Mouse (Mus musculus) cerebellum, adult 2 months (tissue): ENCODE data around the gene Pgghg. TPM values are rescaled to one million over a fixed set of nuclear protein-coding genes. Genes with fewer than 3 reads are reported as not detected.
"Not testable (repeated sequence)": the region's sequence is repeated elsewhere in the genome, so short reads cannot be mapped to it uniquely, and the experiment has no call there.

Source experiments
- DNase-seq, 2 experiments: peaks; one replicate each; pipeline ENCODE4 v3.0.0; 2021
- H3K27ac ChIP-seq: fragments of 200-500 bp; 2 replicates; pipeline ENCODE4 v1.5.1; 2012; ENCODE audit warnings: low read length, control low read depth, inconsistent platforms; ENCODE audit not compliant: insufficient read depth
- H3K27me3 ChIP-seq: fragments of 200-500 bp; 2 replicates; pipeline ENCODE4 v1.6.1; 2012; ENCODE audit warnings: inconsistent platforms, mild to moderate bottlenecking, low read length, moderate library complexity; ENCODE audit not compliant: control insufficient read depth, insufficient read depth
- H3K4me1 ChIP-seq: fragments of 200-500 bp; 2 replicates; pipeline ENCODE4 v1.6.1; 2011; ENCODE audit warnings: low read length; ENCODE audit not compliant: control insufficient read depth, insufficient read depth
- H3K4me3 ChIP-seq: fragments of 200-500 bp; replicated peaks from 2 replicates; pipeline ENCODE3; 2011; ENCODE audit warnings: mild to moderate bottlenecking, low read depth, low read length, control low read depth; ENCODE audit not compliant: insufficient read depth
- CTCF ChIP-seq: fragments of 200-500 bp; IDR thresholded peaks from 2 replicates; pipeline ENCODE4 v1.5.1; 2011; ENCODE audit warnings: low read depth, mild to moderate bottlenecking, control low read depth, low read length, moderate library complexity, borderline replicate concordance; ENCODE audit not compliant: insufficient read depth
- POLR2A ChIP-seq: fragments of 200-500 bp; IDR thresholded peaks from 2 replicates; pipeline ENCODE4 v1.6.1; 2011; ENCODE audit warnings: low read length, control low read depth, borderline replicate concordance; ENCODE audit not compliant: insufficient read depth
- WGBS: fragments of 180-500 bp; shearing (Covaris S2); methylation state at CpG from one replicate; pipeline ENCODE4 v1.1.7; 2018; 5-methylcytosine and 5-hydroxymethylcytosine counted together
- polyA plus RNA-seq: library from polyadenylated mRNA; depleted of rRNA; stranded (reverse); fragments of >200 nt; gene quantifications from 2 replicates; pipeline ENCODE4 v1.2.3, GENCODE M21; 2012

Gene Pgghg
- polyA plus RNA-seq, 1 experiment = 5.6 TPM

DNA sequence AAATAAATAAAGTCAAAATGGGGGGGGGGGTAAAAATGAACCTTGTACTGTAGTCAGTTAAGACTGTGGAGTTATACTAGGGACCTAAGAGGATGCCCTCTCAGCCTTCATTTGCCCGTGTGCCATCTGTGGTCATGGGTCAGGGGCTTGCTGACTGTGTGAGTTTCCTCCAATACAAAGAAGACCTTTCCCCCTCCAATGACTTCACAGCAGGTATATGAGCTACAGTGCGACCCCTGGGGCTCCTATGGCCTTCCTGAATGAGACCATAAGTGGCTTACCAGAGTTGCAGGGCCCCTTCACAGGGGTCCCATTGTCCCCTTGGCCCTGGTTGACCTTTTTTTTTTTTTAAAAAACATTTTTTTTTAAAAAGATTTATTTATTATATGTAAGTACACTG lies 20.2 kb downstream of the Pgghg start:
- no peak for TF ChIP-seq CTCF
- no peak for TF ChIP-seq POLR2A
- no peak for DNase-seq
- WGBS = 57% methylated on average over 2 of the region's 2 CpGs
- H3K27ac ChIP-seq = no peak overlapping the region
- H3K4me3 ChIP-seq = no peak overlapping the region
- no peaks in the 10 kb centered on the region for H3K27me3 ChIP-seq
- H3K4me1 ChIP-seq = no peaks in the 10 kb centered on the region

DNA sequence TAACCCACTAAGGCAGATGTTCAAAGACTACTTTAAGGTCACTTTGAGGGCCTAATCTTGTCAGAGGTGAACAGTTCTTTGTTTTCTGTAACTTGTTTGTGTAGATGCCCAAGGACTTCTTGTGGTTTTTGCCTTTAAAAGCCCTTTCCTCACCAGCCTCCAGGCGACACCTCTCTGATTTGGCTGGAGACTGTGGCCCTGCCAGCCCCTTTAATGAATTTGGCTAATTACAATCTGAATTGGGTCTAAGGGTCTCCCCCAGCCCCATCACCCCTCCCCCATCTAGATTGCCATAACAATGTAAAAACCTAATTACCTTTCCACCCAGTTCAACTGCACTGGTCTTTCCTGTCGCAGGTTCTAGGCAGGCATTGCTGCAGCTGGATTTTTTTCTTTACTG lies 21.5 kb downstream of the Pgghg start:
- no peak overlapping the region for H3K4me3 ChIP-seq
- no peak overlapping the region for H3K27ac ChIP-seq
- no peaks in the 10 kb centered on the region; the same call in 1 of the 2 replicates for H3K27me3 ChIP-seq
- no peak for TF ChIP-seq CTCF
- TF ChIP-seq POLR2A = no peak
- DNase-seq = no peak
- H3K4me1 ChIP-seq = no peaks in the 10 kb centered on the region
- WGBS = 61% methylated on average over 2 of the region's 2 CpGs

DNA sequence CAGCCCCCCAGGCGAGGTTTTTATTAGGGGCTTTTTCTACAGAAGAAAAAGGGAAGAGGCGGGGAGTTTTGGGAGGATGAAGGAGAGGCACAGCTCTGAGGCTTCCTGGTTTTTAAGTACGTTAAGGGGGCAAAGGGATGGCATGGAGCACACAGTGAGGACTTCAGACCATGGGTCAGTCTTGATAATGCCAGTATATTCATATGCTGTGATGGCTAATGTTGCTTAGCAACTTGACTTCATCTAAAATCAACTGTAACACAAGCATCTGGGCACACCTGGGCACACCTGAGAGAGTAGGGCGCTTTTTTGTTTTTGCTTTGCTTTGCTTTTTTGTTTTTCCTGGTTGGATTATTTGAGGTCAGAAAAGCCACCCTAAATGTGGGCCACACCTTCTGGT lies 25.7 kb downstream of the Pgghg start, which contains the start of gene Ifitm1:
Gene Ifitm1 (plus strand): TSS at position 301 of the 400 bp plus-strand sequence.
- no peak for DNase-seq
- WGBS = 82% methylated on average over 4 of the region's 4 CpGs
- no peaks in the 10 kb centered on the region; the same call in 1 of the 2 replicates for H3K27me3 ChIP-seq
- H3K27ac ChIP-seq = no peak within 1 kb of the TSS
- no peak for TF ChIP-seq CTCF
- TF ChIP-seq POLR2A = no peak
- no peaks in the 10 kb centered on the region for H3K4me1 ChIP-seq
- H3K4me3 ChIP-seq = no peak within 1 kb of the TSS

DNA sequence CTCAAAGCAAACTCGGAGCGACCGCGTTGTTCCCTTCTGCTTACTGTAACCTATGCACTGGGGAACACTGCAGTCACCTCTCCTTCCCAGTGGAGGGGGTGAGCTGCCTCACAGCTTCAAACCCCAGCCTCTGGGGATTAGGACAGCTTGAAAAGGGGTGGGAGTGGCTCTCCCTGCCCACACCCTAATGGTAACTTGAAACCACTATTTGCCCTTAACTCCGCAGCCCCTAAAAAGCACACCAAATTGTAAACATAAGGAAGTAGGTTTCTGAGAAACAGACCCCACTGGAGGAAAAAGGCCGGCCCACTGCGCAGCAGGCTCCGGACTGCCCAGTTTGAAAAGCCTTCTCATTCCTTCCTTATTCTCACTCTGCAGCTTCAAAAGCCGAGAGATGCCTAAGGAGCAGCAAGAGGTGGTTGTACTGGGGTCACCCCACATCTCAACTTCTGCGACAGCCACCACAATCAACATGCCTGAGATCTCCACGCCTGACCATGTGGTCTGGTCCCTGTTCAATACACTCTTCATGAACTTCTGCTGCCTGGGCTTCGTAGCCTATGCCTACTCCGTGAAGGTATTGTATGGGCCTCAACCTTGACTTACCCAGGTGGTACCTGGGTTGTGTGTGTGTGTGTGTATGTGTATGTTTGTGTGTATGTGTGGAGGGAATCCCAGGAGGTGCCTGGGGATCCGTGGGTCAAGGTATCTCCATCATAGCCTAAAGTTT lies 26.8 kb downstream of the Pgghg start:
- no peak overlapping the region for H3K4me3 ChIP-seq
- WGBS = 38% methylated on average over 14 of the region's 14 CpGs
- TF ChIP-seq POLR2A = no peak
- no peak for TF ChIP-seq CTCF

DNA sequence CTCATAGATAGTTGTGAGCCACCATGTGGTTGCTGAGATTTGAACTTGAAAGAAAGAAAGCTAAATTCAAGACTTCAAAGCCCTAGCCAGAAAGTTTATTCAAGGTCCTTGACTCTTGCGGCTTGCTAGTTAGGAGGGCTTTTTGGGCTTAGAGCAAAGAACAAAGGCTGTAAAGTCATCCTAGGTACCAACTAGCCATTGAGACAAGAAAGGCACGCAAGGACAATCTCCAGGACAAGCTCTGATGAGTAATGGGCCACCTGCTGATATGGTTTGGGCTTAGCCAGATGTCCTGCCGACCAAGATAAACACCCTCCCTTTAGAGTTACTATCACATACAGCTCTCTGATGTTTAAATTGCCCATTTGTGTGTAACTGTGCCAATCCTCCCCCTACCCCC lies 27.5 kb downstream of the Pgghg start:
- H3K27me3 ChIP-seq, DNase-seq, H3K4me3 ChIP-seq, H3K27ac ChIP-seq, H3K4me1 ChIP-seq: not testable (repeated sequence)
- WGBS = 32% methylated on average over 3 of the region's 3 CpGs

More for the DNA sequence above, 26.8 kb downstream of the Pgghg start:
- Histone ChIP-seq H3K4me1 (no peaks in the 10 kb centered on the region), H3K27ac (no peak overlapping the region), H3K27me3 (no peaks in the 10 kb centered on the region; the same call in 1 of the 2 replicates)
- no peak for DNase-seq

DNA sequence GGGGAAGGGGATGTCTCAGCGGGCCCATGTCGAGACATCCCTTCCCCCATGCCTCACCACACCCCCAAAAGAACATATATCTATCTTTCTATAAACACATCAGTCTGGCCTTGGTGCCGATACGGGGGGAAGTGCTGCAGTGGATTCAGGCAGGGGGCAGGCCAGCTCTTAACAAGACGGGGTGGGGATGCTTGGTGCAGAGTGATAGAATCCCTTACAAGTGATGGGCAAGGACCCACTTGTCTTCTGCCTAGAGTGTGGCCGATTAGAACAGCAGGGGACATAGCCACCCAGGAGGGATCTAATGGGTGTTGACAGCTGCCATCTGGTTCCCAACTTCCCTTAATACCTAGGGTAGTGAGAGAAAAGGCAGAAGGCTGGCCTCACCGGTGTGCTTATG lies 29.7 kb downstream of the Pgghg start:
- no peak for TF ChIP-seq CTCF
- no peak for TF ChIP-seq POLR2A
- WGBS = 45% methylated on average over 7 of the region's 7 CpGs

DNA sequence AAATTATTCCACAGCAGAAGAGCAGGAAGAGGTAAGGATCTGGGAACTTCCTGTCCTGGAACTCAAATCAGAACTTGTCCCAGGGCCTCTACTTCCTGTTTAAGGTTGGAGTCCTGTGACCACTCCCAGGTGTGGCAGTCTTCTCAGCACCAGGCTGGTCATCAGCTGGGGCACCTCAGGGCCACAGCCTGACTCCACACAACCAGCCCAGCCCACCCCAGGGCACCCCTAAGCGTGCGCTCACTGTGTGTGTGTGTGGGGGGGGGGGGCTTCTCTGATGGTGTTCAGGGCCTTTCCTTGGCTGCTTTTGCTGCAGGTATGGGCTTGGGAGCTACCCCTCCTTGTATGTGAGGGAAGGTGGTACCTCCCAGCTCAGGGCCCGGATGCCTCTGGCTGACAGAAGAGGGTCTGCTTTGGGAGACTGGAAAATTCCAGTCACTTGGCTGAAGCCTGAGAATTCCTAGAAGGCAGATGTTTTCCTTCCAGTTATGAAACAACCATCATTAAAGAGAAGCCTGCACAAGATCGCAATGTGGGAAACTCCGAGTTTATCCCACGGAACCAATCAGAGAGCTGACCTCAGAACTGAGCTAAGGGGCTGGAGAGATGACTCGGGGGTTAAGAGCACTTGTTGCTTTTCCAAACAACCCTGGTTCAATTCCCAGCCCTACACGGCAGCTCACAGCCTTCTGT lies 30.4 kb downstream of the Pgghg start:
- Histone ChIP-seq H3K27ac (no peak overlapping the region), H3K4me3 (no peak overlapping the region), H3K27me3 (no peaks in the 10 kb centered on the region; the same call in 1 of the 2 replicates), H3K4me1 (no peaks in the 10 kb centered on the region)
- WGBS = 87% methylated on average over 8 of the region's 8 CpGs
- no peak for DNase-seq
- TF ChIP-seq POLR2A = no peak
- TF ChIP-seq CTCF = no peak

More for the DNA sequence above, 29.7 kb downstream of the Pgghg start:
- Histone ChIP-seq H3K4me3 (no peak overlapping the region), H3K4me1 (no peaks in the 10 kb centered on the region), H3K27me3 (no peaks in the 10 kb centered on the region; the same call in 1 of the 2 replicates), H3K27ac (no peak overlapping the region)
- no peak for DNase-seq
